Mouse (Mus musculus) fat pad, adult 2 months (tissue): ENCODE data around the gene Fgf9.

Experiments used
- DNase-seq: peaks from one replicate; pipeline ENCODE4 v3.0.0-alpha.2; 2011; ENCODE audit warnings: low read depth, low spot score; ENCODE audit errors: extremely low read depth

Fgf9 gene

DNA sequence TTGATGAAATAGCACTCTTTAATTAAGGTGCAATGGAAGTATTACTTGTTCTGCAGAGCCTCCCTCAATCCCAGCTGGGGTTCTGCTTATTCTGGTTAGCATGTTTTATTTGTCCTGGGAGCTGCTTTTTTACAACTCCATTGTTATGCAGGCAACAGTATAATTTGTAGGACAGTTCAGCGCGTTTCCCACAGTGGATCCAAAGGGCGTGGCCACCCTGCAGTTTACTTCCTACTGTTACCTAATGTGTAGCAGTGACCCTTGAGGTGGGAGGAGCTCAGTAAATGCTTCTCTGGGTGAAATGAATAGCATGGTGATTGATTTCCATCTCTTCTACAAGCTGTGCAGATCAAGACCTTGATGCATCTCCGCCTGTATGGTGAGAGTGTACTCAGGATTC lies 17.0 kb downstream of the Fgf9 start:
- no peak for DNase-seq

DNA sequence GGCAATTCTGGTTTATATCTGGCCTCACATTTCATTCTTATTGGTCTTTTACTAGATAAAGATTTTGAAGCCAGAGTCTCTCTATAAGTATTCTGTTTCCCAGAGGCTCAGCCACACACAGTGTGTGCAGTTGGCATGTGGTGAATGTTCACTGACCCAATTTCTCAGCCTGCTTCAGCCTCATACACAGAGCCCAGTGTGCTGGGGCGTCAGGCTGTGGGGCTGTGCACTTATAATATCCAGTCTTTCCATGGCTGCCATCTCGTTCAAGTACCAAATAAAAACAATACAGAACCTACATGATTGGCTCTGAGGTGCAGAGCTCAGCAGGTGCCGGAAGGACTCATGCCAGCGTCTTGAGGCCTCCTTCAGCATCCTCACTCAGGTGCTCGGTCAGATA lies 19.1 kb downstream of the Fgf9 start:
- DNase-seq: no peak

DNA sequence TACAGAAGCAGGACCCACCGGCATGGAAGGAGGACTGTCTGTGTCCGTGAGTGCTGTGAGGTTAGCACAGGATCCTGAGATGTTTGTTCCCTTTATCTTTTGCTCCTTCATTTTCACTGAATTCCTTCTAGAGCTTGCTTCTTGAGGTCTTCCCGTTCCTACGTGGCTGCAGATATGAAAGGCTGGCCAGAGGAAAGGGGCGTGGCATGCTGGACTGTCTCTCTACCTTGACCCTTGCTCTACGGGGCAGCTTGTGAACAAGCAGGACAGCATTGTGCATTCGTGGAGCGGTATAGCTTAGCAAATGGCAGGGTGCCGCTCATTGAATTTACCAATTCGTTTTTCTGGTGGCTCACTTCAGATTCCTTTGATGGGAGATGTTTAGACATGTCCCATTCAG lies 21.0 kb downstream of the Fgf9 start:
- no peak for DNase-seq

DNA sequence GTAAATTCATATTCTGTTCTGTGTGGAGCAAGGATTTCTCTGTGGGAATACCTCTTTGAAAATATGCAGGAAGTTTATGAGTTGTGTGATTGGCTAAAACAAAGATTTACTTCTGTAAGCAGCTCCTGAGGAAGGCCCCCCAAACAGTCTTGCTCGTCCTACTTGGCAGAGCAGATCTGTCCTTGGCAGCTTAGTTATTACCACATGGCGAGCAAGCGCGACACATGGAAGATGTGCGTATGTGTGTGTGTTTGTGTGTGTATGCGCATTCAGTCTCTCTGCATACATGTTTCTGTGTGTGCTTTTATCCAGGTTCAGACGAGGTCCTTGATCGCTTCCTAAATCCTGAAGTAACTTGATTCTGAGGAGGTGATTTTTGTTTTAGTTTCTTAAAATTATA lies 29.3 kb downstream of the Fgf9 start:
- no peak for DNase-seq

DNA sequence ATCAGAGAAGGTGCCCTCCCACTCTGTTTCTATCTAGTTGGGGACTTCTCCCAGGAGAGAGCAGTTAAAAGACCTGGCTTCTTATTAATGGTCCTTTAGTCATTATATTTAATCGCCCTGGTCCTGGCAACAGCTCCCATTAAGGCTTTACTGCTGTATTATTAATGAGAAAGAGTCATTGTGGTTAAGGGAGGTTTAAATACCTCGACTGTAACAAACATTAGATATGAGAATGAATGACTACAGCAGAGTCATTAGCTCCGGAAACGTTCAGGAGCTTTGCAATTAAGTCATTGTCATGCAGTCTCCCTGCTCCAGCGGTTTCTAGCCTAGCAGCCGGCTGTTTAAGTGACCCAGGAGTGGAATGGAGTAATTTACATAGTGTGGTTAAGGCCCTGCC lies 31.0 kb downstream of the Fgf9 start:
- DNase-seq: no peak

DNA sequence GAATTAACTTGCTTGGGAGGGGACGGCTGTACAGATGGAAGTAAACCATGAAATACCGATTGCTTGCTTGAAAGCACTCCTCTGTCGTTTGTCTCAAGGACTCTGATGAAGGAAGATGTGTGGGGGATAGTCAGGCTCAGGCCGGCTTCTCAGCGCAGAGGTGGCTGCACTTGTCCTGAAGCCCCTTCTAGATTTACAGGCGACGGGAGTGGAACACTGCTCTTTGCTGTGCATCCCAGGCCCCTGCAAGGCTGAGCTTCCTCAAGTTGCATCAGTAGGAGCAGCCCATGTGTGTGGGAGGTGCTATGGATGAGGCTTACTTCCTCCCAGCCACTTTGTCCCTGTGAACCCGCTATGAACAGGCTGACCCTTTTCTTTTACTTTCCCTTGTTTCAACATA lies 33.9 kb downstream of the Fgf9 start:
- no peak for DNase-seq

DNA sequence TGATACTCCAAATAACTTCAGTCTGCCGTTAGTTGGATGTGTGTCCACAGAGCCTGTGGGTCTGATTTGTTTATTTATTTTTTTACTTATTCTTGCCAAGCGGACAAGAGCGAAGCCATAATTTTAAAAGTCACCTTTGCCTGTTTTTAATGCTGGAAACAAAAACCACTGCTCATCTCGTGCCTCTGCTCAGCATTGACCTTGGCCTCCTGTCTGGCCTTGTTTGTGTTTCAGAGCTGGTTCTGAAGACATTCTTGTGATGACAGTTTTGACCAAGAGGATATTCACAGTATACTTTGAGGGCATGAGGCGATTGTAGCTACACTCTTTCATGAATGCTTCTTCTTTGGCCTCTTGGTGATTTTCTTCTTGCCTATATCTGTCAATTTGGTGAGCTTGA lies 35.2 kb downstream of the Fgf9 start:
- DNase-seq: no peak

DNA sequence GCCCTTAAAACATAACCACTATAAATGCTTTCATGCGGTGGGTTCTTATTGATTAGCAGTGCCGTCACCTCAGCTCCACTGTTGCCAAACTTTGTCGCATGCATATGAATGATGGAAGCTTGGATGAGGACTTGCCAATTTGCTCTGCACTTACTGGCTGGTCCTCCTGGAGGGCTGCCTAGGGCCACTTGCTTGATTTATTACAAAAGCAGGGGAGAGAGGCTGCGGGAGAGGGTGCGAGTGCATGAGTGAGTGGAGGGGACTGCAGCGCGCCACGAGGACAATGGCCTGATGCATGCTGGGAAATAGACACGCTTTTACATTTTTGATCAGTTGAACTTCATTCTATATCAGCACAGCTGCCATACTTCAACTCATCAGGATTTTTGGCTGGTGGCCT lies 39.3 kb downstream of the Fgf9 start:
- DNase-seq: no peak

DNA sequence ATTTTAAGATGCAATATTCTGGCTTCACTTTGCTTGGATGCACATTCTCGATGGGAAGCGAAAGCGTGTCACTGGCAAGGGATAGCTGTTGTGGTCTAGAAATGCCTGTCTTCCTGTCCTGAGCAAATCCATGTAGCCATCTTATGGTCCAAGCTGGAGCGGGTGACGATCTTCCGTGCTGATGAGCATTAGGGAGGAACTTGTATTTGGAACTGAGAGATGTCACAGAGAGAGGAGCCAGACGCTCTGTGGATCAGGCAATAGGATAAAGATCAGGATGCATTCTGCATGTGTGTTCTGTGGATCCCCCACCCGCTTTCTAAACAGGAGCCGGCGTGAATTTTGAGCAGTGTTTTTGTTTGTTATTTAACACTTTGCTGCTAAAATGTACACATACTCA lies 41.2 kb downstream of the Fgf9 start:
- DNase-seq: no peak

DNA sequence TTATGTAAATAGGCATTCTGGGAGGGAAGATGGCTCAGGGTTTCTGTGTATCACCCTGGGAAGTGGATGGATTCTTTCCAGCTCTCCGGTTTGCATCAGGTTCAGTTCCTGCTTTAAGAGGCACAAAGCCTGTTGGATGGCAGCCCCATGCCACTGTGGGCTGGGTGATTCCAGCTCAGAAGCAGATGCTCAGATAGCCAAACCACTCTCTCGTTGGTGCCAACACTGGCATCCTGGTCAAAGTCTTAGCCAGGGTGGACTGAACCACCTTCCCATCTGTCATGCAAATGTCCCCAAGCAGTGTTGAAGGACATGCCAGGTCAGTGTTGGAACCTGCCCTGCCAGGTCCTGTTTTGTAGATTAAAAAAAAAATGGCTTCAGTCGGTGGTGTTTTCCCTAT lies 42.0 kb downstream of the Fgf9 start:
- DNase-seq: peak; percentile 30

DNA sequence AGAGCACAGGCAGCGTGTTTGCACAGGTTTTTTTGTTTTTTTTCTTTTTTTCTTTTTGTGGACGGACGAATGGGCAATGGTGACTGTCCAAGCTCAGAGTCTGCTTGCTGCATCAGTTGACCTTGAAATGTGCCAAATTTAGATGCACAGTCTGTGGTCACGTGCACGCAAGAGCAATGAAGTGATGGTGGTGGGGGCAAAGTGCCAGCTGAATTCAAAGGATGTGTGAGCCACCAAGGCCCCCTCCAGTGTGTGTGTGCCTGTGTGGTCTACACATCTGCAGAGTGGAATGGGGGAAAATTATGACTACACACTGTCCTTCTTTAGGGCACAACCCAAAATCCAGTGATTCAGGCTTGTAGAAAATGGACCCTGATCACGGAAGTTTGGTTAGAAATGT lies 42.8 kb downstream of the Fgf9 start:
- no peak for DNase-seq

DNA sequence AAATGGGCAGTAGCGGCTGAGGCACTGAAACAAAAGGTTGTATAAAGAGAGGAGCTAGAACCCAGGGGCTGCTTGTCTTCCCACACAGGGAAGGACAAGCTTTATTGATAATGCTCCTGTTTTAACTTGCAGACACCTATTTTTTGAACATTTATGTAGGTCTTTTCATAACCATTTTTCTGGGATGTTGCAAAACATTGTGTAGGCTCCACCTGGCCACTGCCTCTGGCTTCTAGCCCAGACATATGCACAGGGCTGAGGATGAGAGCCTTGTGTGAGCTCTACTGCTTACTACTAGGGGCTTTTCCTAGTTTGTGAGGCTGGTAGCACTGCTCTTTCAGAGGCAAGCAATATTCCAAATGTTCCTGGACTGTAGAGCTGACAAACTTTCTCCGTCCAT lies 43.8 kb downstream of the Fgf9 start:
- no peak for DNase-seq

DNA sequence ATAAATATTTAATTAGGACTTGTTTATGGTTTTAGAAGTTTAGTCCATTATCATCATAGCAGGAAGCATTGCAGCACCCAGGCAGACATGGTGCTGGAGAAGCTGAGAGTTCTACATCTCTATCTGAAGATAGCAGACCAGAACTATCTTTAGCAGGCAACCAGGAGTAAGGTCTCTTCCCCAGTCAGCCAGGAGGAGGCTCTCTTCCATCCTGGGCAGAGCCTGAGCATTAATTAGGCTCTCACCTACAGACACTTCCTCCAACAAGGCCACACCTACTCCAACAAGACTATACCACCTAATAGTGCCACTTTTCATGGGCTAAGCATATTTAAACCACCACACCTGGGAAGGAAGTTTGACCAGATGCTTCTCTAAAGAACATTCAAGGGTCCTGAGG lies 54.3 kb downstream of the Fgf9 start:
- no peak for DNase-seq

DNA sequence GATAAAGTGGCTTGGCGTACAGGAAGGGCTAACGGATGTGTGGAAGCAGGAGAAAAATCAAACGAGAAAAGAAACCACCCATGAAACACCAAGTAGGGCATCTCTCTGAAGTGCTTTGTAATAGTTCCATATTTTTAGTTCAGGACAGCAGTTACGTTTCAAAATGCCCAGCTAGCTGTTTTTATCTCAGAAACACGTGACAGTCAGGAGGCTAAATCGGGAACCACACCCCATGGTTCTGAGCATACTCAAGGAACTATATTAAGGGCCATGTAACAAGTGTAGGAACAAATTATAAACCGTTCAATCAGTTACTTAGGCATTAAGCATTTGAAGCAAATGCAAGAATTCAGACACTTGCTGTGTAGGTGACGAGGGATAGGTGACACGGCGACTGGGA lies 56.2 kb downstream of the Fgf9 start:
- no peak for DNase-seq

DNA sequence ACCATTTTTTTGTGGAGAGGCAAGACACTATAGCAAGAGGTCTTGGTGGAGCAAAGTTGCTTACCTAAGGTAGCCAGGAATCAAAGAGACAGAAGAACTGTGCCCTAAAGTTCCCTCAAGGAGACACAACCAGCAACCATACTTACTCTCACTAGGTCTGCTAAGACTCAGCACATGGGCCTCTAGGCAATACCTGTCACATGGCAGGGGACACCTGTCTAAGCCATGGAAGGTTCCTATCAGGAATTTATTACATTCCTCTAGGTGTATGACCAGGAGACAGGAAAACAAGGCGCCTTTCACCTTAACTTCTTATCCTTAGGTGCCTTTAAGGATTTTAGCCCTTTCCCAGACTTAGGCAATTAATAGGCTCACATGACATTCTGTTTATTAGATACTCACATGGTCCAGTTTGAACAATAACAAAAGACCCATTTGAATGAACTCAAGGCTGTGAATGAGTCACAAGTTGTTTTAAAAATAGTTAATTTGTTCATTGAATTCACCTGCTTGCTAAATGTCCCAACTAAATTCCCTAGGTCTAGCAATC lies 69.2 kb downstream of the Fgf9 start:
- no peak for DNase-seq

DNA sequence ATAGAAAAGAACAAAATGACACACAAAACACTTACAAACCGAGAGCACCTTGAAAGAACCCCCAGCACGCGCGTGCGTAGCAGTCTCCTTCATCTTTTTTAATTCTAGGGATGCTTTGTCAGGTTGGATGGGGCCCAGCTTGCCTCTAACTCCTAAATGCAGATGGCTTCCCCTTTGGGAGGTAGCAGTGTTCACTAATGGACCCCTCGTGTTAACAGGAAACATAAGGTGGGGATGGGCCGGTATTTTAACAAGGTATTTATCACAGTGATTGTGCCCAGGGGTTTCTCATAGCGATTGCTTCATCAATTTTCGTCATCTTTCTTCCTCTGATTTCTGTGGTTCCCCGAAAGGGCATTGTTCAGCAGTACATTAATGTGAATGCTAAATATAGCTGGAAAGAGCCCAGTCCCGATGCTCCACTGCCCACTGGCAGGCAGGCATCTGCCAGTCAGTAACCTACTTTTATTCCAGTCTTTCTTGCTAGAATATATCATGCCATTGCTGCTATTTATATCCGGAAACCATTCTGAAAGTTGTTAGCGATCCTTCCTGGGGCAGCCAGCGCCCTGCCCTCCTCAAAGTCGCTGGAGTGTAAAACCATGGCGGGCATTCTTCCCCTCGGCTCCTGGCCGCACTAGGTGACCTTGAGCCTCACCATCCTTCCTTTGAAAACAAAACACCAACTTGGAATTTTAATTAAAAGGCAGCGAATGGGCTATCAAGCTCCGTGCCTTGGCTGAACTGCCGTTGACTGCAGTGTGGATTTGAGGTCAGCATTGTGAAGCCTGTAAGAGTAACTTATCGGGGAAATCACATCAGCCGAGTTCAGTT lies 79.5 kb downstream of the Fgf9 start:
- no peak for DNase-seq

DNA sequence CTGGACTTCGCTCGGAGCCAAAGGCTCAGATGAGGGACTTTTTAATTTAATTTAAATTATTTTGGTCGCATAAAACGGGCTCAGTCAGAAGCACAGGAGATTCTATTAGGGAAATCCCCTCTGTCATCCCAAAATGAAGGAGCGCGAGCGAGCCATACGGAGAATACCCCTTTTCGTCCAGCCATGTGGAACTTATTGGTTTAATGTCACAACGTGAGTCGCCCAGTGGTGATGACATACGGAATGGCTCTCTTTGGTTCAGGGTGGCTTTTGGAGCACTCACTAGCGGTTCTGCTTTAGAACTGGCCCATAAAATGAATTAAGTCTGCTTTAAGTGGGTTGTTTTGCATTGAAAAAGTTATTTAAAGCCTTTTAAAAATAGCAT lies 80.1 kb downstream of the Fgf9 start:
- DNase-seq: no peak

DNA sequence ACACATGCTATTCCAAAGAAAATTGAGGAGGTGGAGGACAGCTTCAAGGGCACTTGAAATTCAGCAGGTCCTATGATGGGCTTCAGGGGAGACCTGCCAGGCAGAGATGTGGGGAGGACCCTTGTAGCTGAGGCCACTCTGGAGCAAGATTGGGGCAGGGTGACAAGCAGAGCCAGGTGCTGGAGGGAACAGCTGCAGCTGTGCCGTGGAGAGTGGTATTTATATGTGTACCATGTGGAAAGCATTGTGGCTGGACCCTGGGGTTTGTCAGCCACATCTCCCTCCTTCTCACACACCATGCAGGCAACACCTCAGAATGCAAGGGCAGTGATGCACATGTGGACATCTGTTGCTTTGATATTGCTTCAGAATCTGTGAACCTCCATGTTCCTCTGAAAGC lies 81.8 kb downstream of the Fgf9 start:
- no peak for DNase-seq

DNA sequence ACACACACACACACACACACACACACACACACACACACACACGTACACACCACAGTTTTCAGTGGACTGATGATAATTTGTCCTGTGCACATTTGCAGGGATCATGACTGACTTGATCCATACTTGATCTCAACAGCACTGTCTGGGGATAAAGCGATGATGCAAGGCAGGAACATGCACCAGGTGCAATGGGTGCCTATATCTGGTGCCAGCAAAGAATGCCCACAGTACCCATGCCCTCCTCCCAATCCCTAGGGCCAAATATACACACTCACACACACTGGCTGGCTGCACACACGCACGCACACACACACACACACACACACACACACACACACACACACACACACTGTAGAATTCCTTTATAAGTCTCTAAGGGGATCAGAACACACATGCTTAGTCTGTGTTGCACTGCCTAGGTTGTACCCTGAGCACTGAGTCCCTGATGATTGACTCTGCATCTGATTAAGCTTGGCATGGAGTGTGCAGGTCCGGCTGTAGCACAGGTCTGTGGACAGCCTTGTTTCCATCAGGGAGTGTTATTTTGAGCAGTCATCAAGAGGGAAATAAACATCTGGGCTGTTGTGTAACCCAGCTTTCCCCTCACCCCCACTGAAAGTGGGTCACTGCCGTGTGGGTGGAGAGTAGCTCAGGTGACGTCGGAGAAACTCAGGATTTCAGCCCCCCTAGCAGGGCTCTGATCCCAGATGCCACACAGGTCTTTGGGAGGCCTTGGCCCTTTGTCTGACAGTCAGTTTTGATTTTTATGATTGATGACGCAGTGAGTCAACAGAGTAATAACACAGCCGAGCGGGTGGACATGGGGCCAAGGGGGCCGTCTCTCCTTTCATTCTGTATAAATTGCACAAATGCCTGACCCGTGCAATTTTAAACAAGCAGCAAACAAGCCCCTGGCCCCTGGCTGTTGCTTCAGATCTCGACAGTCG lies 83.4 kb downstream of the Fgf9 start:
- DNase-seq: no peak

DNA sequence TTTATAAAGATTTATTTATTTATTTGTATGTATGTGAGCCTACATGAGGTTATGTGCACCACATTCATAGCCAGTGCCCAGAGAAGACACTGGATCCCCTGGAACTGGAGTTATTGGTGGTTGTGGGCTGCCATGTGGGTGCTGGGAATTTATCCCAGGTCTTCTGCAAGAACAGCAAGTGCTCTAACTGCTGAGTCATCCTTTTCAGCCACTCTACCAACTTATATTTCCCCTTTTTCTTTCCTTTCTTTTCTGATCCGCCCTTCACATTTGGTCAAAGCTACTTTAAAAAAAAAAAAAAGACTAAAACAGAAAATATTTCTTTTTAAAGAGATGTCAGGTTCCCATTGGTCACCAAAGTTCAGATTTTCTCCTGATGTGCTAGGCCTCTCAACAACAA lies 90.3 kb downstream of the Fgf9 start:
- no peak for DNase-seq
